Comparison of ENCODE assay signal across 8 mouse cellular contexts in genomic region chr5:150522867-150523234, GRCm38 (mm10). TPM values are rescaled to one million over a fixed set of nuclear protein-coding genes. Genes with fewer than 3 reads are reported as not detected.
DNase-seq lines count a peak whose midpoint lies in the region; ATAC-seq lines count a peak whose summit lies in the region.

No protein-coding gene starts in this region.

- H3K4me3 ChIP-seq in megakaryocyte, embryonic 14.5 days (replicated peaks): peak overlapping the region; percentile 94
- H3K4me3 ChIP-seq in limb, embryonic 15.5 days: peak overlapping the region; percentile 70
- peak overlapping the region; percentile 80 for H3K4me3 ChIP-seq in stomach, embryonic 16.5 days (replicated peaks; ENCODE audit: low read length)

- ATAC-seq in megakaryocyte, adult 5-6 weeks (ENCODE audit: poor library complexity, severe bottlenecking): no peak
- ATAC-seq in erythroblast, adult 5-6 weeks (replicated peaks; ENCODE audit: low FRiP score, poor library complexity, severe bottlenecking): peak; percentile 36
- no peak for ATAC-seq in limb, embryonic 15.5 days (ENCODE audit: insufficient number of reproducible peaks, low FRiP score, low TSS enrichment, low read depth)
- ATAC-seq in stomach, embryonic 16.5 days (ENCODE audit: insufficient read depth, low FRiP score): peak; percentile 23; the same call in 1 of the 2 replicates

- peak overlapping the region; percentile 60 for H3K9ac ChIP-seq in limb, embryonic 15.5 days
- peak overlapping the region; percentile 93 for H3K9ac ChIP-seq in stomach, embryonic 16.5 days (ENCODE audit: low read length)

- no peak for DNase-seq in cerebellum, postnatal 14 days
- no peak for DNase-seq in gastrocnemius, postnatal 25 days
- no peak for DNase-seq in layer of hippocampus, adult 11-12 months (ENCODE audit: low spot score)

- peak overlapping the region; percentile 74 for H3K27ac ChIP-seq in limb, embryonic 15.5 days
- peak overlapping the region; percentile 74 for H3K27ac ChIP-seq in stomach, embryonic 16.5 days (ENCODE audit: low read length)

- H3K9me3 ChIP-seq in megakaryocyte, embryonic 14.5 days: no peaks in the 10 kb centered on the region
- H3K9me3 ChIP-seq in limb, embryonic 15.5 days: no peaks in the 10 kb centered on the region
- no peaks in the 10 kb centered on the region for H3K9me3 ChIP-seq in stomach, embryonic 16.5 days (replicated peaks; ENCODE audit: control insufficient read depth, low read length)

- peak overlapping the region; percentile 46 for H3K4me2 ChIP-seq in limb, embryonic 15.5 days
- H3K4me2 ChIP-seq in stomach, embryonic 16.5 days (ENCODE audit: low read depth, low read length): peak overlapping the region; percentile 82

- 6% methylated on average over 11 of the region's 11 CpGs for WGBS in limb, embryonic 15.5 days
- WGBS in stomach, embryonic 16.5 days: 7% methylated on average over 11 of the region's 11 CpGs

- peaks cover 4% of the 10 kb centered on the region for H3K36me3 ChIP-seq in megakaryocyte, embryonic 14.5 days (replicated peaks; ENCODE audit: low read length)
- no peaks in the 10 kb centered on the region for H3K36me3 ChIP-seq in limb, embryonic 15.5 days
- no peaks in the 10 kb centered on the region for H3K36me3 ChIP-seq in stomach, embryonic 16.5 days (ENCODE audit: control insufficient read depth, insufficient read depth, low read length)

- H3K4me1 ChIP-seq in megakaryocyte, embryonic 14.5 days: peaks cover 21% of the 10 kb centered on the region
- H3K4me1 ChIP-seq in limb, embryonic 15.5 days: peaks cover 8% of the 10 kb centered on the region; the same call in 1 of the 2 replicates
- H3K4me1 ChIP-seq in stomach, embryonic 16.5 days (ENCODE audit: control insufficient read depth, insufficient read depth, low read length): peaks cover 14% of the 10 kb centered on the region

- H3K27me3 ChIP-seq in megakaryocyte, embryonic 14.5 days (replicated peaks): peaks cover 1% of the 10 kb centered on the region
- no peaks in the 10 kb centered on the region for H3K27me3 ChIP-seq in limb, embryonic 15.5 days
- H3K27me3 ChIP-seq in stomach, embryonic 16.5 days (ENCODE audit: control insufficient read depth, insufficient read depth, low read length): no peaks in the 10 kb centered on the region

RNA-seq across cellular contexts. Expression of gene Brca2, which starts 0.4 kb away (rescaled TPM):
- polyA plus RNA-seq in megakaryocyte, embryonic 14.5 days (2012; ENCODE audit: insufficient read depth, low replicate concordance): 1.9 and 11.7 TPM in 2 replicates
- 13.6 and 19.6 TPM in 2 replicates for total RNA-seq in megakaryocyte, adult 5-6 weeks (2015)
- total RNA-seq in megakaryocyte, adult 5-6 weeks (2017): 9.9 and 16.1 TPM in 2 replicates
- 30.7 and 38.5 TPM in 2 replicates for total RNA-seq in erythroblast, adult 5-6 weeks (2015; ENCODE audit: low replicate concordance)
- 53.8 and 62.4 TPM in 2 replicates for total RNA-seq in erythroblast, adult 5-6 weeks (2017; ENCODE audit: low replicate concordance)
- polyA plus RNA-seq in limb, embryonic 15.5 days (2015; fragmentation: Nextera tagmentation; extraction: Ambion mirVana): 17.6 and 19.3 TPM in 2 replicates
- polyA plus RNA-seq in stomach, embryonic 16.5 days (2015; fragmentation: Nextera tagmentation; extraction: Ambion mirVana): 11.5 and 16.1 TPM in 2 replicates
- total RNA-seq in gastrocnemius, postnatal 25 days (2021): 1 to 10 TPM in 1 of 2 experiments, under 1 TPM in 1; 0.77 to 1.3 TPM

RNA-seq across cellular contexts. Expression of gene Zar1l, which starts 4.9 kb away (rescaled TPM):
- not detected in 2 replicates for polyA plus RNA-seq in megakaryocyte, embryonic 14.5 days (2012; ENCODE audit: insufficient read depth, low replicate concordance)
- not detected in 2 replicates for total RNA-seq in megakaryocyte, adult 5-6 weeks (2015)
- total RNA-seq in megakaryocyte, adult 5-6 weeks (2017): not detected in 2 replicates
- not detected in 2 replicates for total RNA-seq in erythroblast, adult 5-6 weeks (2015; ENCODE audit: low replicate concordance)
- total RNA-seq in erythroblast, adult 5-6 weeks (2017; ENCODE audit: low replicate concordance): not detected in 2 replicates
- not detected in 2 replicates for polyA plus RNA-seq in limb, embryonic 15.5 days (2015; fragmentation: Nextera tagmentation; extraction: Ambion mirVana)
- polyA plus RNA-seq in stomach, embryonic 16.5 days (2015; fragmentation: Nextera tagmentation; extraction: Ambion mirVana): not detected in 2 replicates
- not detected for total RNA-seq in gastrocnemius, postnatal 25 days (2021)

Comparison
In these comparisons a context has a peak if more than half of its experiments do, and no peak if none do; other contexts are left out.
1. ATAC-seq: peak in erythroblast, adult 5-6 weeks (single experiment) and stomach, embryonic 16.5 days (single experiment); none in megakaryocyte, adult 5-6 weeks (single experiment) and limb, embryonic 15.5 days (single experiment).
2. RNA of gene Brca2, which starts 0.4 kb away (total RNA-seq): 30.7 to 62.4 TPM in erythroblast, adult 5-6 weeks and 9.9 to 19.6 TPM in megakaryocyte, adult 5-6 weeks; 0.77 to 1.3 TPM in gastrocnemius, postnatal 25 days; every median in the first group is over 4 times any median in the second.
3. Peak in every context shown above with its lines, with median percentiles within 50 percentile points of each other: H3K4me3 ChIP-seq.